Mouse (Mus musculus) midbrain, embryonic 14.5 days (tissue): Measurements from ENCODE around the gene Numb. TPM values are rescaled to one million over a fixed set of nuclear protein-coding genes. Genes with fewer than 3 reads are reported as not detected.

Experiments used
- ATAC-seq: fragments of 200-750 bp; cut with Nextera tagmentation; 2 replicates; pipeline ENCODE4 v1.8.0; 2017; ENCODE audit warnings: moderate number of reproducible peaks, moderate library complexity; ENCODE audit not compliant: low FRiP score, low TSS enrichment
- DNase-seq: peaks from one replicate; pipeline ENCODE4 v3.0.0-alpha.2; 2015
- H3K27ac ChIP-seq: fragments of 300-500 bp; sonication (generic); replicated peaks from 2 replicates; pipeline ENCODE4 v1.5.1; 2014; ENCODE audit warnings: mild to moderate bottlenecking, low read depth, low read length, moderate library complexity
- H3K27me3 ChIP-seq: fragments of 300-500 bp; sonication (generic); 2 replicates; pipeline ENCODE4 v1.6.1; 2014; ENCODE audit warnings: low read length, control low read depth, mixed read lengths; ENCODE audit not compliant: control insufficient read depth, insufficient read depth
- H3K36me3 ChIP-seq: fragments of 300-500 bp; sonication (generic); 2 replicates; pipeline ENCODE4 v1.6.1; 2014; ENCODE audit warnings: low read length, control low read depth; ENCODE audit not compliant: control insufficient read depth, insufficient read depth
- H3K4me1 ChIP-seq: fragments of 300-500 bp; sonication (generic); 2 replicates; pipeline ENCODE4 v1.6.1; 2014; ENCODE audit warnings: mild to moderate bottlenecking, antibody characterized with exemption, low read length, control low read depth; ENCODE audit not compliant: control insufficient read depth, insufficient read depth
- H3K4me2 ChIP-seq: fragments of 300-500 bp; sonication (generic); 2 replicates; pipeline ENCODE4 v1.6.1; 2014; ENCODE audit warnings: mild to moderate bottlenecking, low read length, moderate library complexity
- H3K4me3 ChIP-seq: fragments of 300-500 bp; sonication (generic); replicated peaks from 2 replicates; pipeline ENCODE4 v1.5.1; 2014; ENCODE audit warnings: low read depth, low read length
- H3K9ac ChIP-seq: fragments of 300-500 bp; sonication (generic); replicated peaks from 2 replicates; pipeline ENCODE4 v1.6.1; 2014; ENCODE audit warnings: mild to moderate bottlenecking, low read length, moderate library complexity
- H3K9me3 ChIP-seq: fragments of 300-500 bp; sonication (generic); 2 replicates; pipeline ENCODE4 v1.6.1; 2016; ENCODE audit warnings: low read length, control low read depth, mixed read lengths; ENCODE audit not compliant: control insufficient read depth
- WGBS: fragments of 180-500 bp; shearing (Covaris S2); extraction: QIAGEN DNeasy Blood & Tissue Kit; methylation state at CpG from one replicate; pipeline ENCODE4 v1.1.7; 2014; 5-methylcytosine and 5-hydroxymethylcytosine counted together
- polyA plus RNA-seq: library from polyadenylated mRNA; unstranded; fragments of >200 nt; fragmentation: Nextera tagmentation; extraction: Ambion mirVana; gene quantifications from 2 replicates; pipeline ENCODE4 v1.2.1, GENCODE M21; 2014

The Numb gene
- polyA plus RNA-seq, 1 experiment from 2014 or later, result 20.6 TPM

DNA sequence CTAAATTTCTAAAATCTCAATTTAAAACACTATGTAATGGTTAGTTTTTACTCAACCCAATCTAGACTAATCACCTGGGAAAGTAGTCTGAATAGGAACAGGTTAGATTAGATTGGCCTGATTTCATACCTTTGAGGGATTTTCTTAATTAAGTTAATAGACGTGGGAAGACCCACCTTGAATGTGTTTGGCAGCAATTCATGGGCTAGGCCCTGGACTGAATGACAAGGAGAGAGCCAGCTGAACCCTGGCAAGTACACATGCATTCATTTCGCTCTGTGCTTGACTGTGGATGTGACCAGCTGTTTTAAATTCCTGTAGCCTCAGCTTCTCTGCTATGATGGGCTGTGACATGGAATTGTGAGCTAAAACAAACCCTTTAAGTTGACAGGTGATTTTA lies 40.8 kb downstream of the Numb start:
- Histone ChIP-seq H3K4me3 (no peak overlapping the region), H3K36me3 (no peaks in the 10 kb centered on the region), H3K4me1 (no peaks in the 10 kb centered on the region), H3K4me2 (no peak overlapping the region), H3K27me3 (no peaks in the 10 kb centered on the region), H3K27ac (no peak overlapping the region), H3K9me3 (no peaks in the 10 kb centered on the region), H3K9ac (no peak overlapping the region)
- DNase-seq (no peak), ATAC-seq (no peak)
- 77% methylated on average over 2 of the region's 2 CpGs for WGBS

GRCm38 (mm10) chr12:83875097-83875496 lies 46.6 kb downstream of the Numb start:
- WGBS, result 94% methylated on average over 2 of the region's 2 CpGs
- DNase-seq (no peak), ATAC-seq (no peak)
- H3K9ac ChIP-seq, result no peak overlapping the region
- no peak overlapping the region for H3K4me3 ChIP-seq
- H3K27ac ChIP-seq, result no peak overlapping the region
- no peaks in the 10 kb centered on the region for H3K27me3 ChIP-seq
- no peaks in the 10 kb centered on the region for H3K4me1 ChIP-seq
- H3K36me3 ChIP-seq, result peaks cover 16% of the 10 kb centered on the region; the same call in 1 of the 2 replicates
- H3K9me3 ChIP-seq, result no peaks in the 10 kb centered on the region
- H3K4me2 ChIP-seq, result no peak overlapping the region

DNA sequence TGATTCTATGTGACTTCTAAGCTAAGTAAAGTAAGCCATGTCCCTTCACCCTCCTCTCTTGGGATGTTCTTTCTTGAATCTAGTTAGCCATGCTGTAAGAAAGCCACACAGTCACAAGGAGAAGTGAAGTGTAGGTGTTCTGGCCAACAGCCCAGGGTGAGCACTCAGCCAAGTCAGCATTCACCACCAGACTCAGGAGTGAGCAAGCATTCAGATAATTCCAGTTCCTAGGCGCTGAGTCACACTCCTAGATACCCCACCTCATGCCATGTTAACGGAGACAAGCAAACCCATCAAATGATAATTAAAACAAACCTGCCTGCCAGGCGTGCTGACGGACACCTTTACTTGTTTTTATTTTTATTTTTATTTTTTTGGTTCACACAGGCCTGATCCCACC lies 47.1 kb downstream of the Numb start:
- no peak overlapping the region for H3K27ac ChIP-seq
- ATAC-seq, result no peak
- no peak overlapping the region for H3K4me3 ChIP-seq
- H3K27me3 ChIP-seq, result no peaks in the 10 kb centered on the region
- no peaks in the 10 kb centered on the region for H3K4me1 ChIP-seq
- peaks cover 16% of the 10 kb centered on the region; the same call in 1 of the 2 replicates for H3K36me3 ChIP-seq
- H3K4me2 ChIP-seq, result no peak overlapping the region
- 95% methylated on average over 4 of the region's 4 CpGs for WGBS
- H3K9me3 ChIP-seq, result no peaks in the 10 kb centered on the region
- DNase-seq, result no peak
- no peak overlapping the region for H3K9ac ChIP-seq

GRCm38 (mm10) chr12:83864501-83864900 lies 57.2 kb downstream of the Numb start:
- Histone ChIP-seq H3K4me3 (no peak overlapping the region), H3K36me3 (no peaks in the 10 kb centered on the region)
- 94% methylated on average over 1 of the region's 1 CpGs for WGBS

GRCm38 (mm10) chr12:83861880-83862279 lies 59.9 kb downstream of the Numb start:
- no peak for ATAC-seq
- DNase-seq, result no peak
- Histone ChIP-seq H3K4me1 (no peaks in the 10 kb centered on the region), H3K36me3 (no peaks in the 10 kb centered on the region), H3K4me2 (no peak overlapping the region), H3K27ac (no peak overlapping the region), H3K27me3 (no peaks in the 10 kb centered on the region), H3K9ac (no peak overlapping the region), H3K4me3 (no peak overlapping the region), H3K9me3 (no peaks in the 10 kb centered on the region)
- WGBS, result 97% methylated on average over 3 of the region's 3 CpGs

More at GRCm38 (mm10) chr12:83864501-83864900, 57.2 kb downstream of the Numb start:
- Histone ChIP-seq H3K9ac (no peak overlapping the region), H3K27ac (no peak overlapping the region), H3K9me3 (no peaks in the 10 kb centered on the region), H3K4me1 (no peaks in the 10 kb centered on the region), H3K4me2 (no peak overlapping the region), H3K27me3 (no peaks in the 10 kb centered on the region)
- DNase-seq (no peak), ATAC-seq (no peak)

DNA sequence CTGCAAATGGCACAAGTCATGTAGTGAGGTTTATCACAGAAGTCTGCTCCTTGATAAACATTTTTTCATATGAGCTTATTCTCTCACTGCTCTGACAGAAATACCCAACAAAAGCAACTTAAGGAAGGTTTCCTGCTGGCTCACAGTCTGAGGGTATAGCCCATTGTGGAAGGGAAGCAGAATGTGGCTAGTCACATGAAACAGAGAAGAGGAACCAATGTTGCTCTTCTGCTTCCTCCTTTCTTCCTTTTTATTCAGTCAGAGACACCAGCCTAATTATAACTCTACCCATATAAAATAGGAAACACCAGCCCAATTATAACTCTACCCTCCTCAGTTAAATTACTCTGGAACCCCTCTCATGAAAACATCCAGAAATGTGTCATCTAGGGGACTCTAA lies 61.0 kb downstream of the Numb start:
- Histone ChIP-seq H3K4me2 (no peak overlapping the region), H3K9ac (no peak overlapping the region), H3K27me3 (no peaks in the 10 kb centered on the region), H3K4me1 (no peaks in the 10 kb centered on the region), H3K9me3 (no peaks in the 10 kb centered on the region), H3K4me3 (no peak overlapping the region), H3K27ac (no peak overlapping the region), H3K36me3 (no peaks in the 10 kb centered on the region)
- ATAC-seq (no peak), DNase-seq (no peak)

DNA sequence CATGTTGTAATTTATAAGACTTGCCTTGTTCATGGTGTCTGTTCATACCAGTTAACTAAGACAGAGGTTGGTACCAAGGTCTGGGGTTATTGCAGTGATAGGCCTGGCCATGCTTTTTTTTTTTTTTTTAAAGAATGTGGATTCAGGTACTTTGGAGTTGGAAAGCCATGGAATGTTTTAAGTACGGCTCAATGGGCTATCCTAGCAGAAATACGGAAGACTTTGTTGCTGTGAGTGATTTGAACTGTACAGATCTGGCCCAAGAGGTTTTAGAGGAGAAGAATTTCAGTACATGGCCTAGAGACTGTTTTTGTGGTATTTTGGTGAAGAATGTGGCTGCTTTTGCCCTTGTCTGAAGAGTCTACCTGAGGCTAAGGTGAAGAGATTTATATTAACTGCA lies 63.7 kb downstream of the Numb start:
- no peak for ATAC-seq
- Histone ChIP-seq H3K4me1 (no peaks in the 10 kb centered on the region), H3K27me3 (no peaks in the 10 kb centered on the region), H3K27ac (no peak overlapping the region), H3K36me3 (no peaks in the 10 kb centered on the region), H3K9ac (no peak overlapping the region), H3K4me3 (no peak overlapping the region), H3K9me3 (no peaks in the 10 kb centered on the region), H3K4me2 (no peak overlapping the region)
- DNase-seq, result no peak
- WGBS, result 97% methylated on average over 2 of the region's 2 CpGs

GRCm38 (mm10) chr12:83855211-83855610 lies 66.5 kb downstream of the Numb start:
- Histone ChIP-seq H3K4me2 (no peak overlapping the region), H3K27ac (no peak overlapping the region), H3K4me3 (no peak overlapping the region), H3K27me3 (no peaks in the 10 kb centered on the region), H3K9ac (no peak overlapping the region), H3K4me1 (no peaks in the 10 kb centered on the region), H3K9me3 (no peaks in the 10 kb centered on the region), H3K36me3 (no peaks in the 10 kb centered on the region)
- WGBS, result 94% methylated on average over 1 of the region's 1 CpGs
- DNase-seq (no peak), ATAC-seq (no peak)

- Histone ChIP-seq H3K27me3 (no peaks in the 10 kb centered on the region), H3K9me3 (no peaks in the 10 kb centered on the region), H3K27ac (no peak overlapping the region), H3K4me2 (no peak overlapping the region), H3K9ac (no peak overlapping the region), H3K36me3 (no peaks in the 10 kb centered on the region), H3K4me3 (no peak overlapping the region), H3K4me1 (no peaks in the 10 kb centered on the region)
- DNase-seq (no peak), ATAC-seq (no peak)
- 86% methylated on average over 3 of the region's 3 CpGs for WGBS
Observed at GRCm38 (mm10) chr12:83854281-83854680, 67.5 kb downstream of the Numb start.
